Mouse (Mus musculus) liver, adult 2 months (tissue): ENCODE data around the gene Cabin1. TPM values are rescaled to one million over a fixed set of nuclear protein-coding genes. Genes with fewer than 3 reads are reported as not detected.
A peak's percentile ranks its signal among the peaks of the same experiment; 100 is the strongest.
"Not testable (repeated sequence)": the region's sequence is repeated elsewhere in the genome, so short reads cannot be mapped to it uniquely, and the experiment has no call there.

Experiments
- DNase-seq: peaks from one replicate; pipeline ENCODE4 v3.0.0-alpha.2; 2011; ENCODE audit warnings: low read depth, low spot score; ENCODE audit errors: extremely low read depth
- H3K27ac ChIP-seq: fragments of 200-500 bp; replicated peaks from 2 replicates; pipeline ENCODE4 v1.5.1; 2012; ENCODE audit warnings: low read depth, mild to moderate bottlenecking, control low read depth, inconsistent platforms, low read length; ENCODE audit not compliant: insufficient read depth
- H3K27me3 ChIP-seq: fragments of 200-500 bp; 2 replicates; pipeline ENCODE4 v1.6.1; 2012; ENCODE audit warnings: mild to moderate bottlenecking, moderate library complexity, low read length, inconsistent platforms; ENCODE audit not compliant: control insufficient read depth, insufficient read depth
- H3K36me3 ChIP-seq: fragments of 200-500 bp; 2 replicates; pipeline ENCODE4 v1.6.1; 2012; ENCODE audit warnings: low read length, inconsistent platforms; ENCODE audit not compliant: control insufficient read depth, insufficient read depth
- H3K4me1 ChIP-seq: fragments of 200-500 bp; 2 replicates; pipeline ENCODE4 v1.6.1; 2011; ENCODE audit warnings: low read length; ENCODE audit not compliant: control insufficient read depth, insufficient read depth
- H3K4me3 ChIP-seq: fragments of 200-500 bp; 2 replicates; pipeline ENCODE4 v1.5.1; 2011; ENCODE audit warnings: low read depth, mild to moderate bottlenecking, control low read depth, low read length, moderate library complexity; ENCODE audit not compliant: insufficient read depth
- H3K79me2 ChIP-seq: fragments of 200-500 bp; 2 replicates; pipeline ENCODE4 v1.6.1; 2012; ENCODE audit warnings: inconsistent platforms, mild to moderate bottlenecking, low read length, moderate library complexity; ENCODE audit not compliant: control insufficient read depth, insufficient read depth
- H3K9ac ChIP-seq: fragments of 200-500 bp; 2 replicates; pipeline ENCODE4 v1.6.1; 2012; ENCODE audit warnings: low read depth, mild to moderate bottlenecking, control low read depth, inconsistent platforms, low read length
- CTCF ChIP-seq: fragments of 200-500 bp; IDR thresholded peaks from 2 replicates; pipeline ENCODE4 v1.5.1; 2011; ENCODE audit warnings: low read depth, low read length, control low read depth
- POLR2A ChIP-seq: fragments of 200-500 bp; IDR thresholded peaks from 2 replicates; pipeline ENCODE4 v1.6.1; 2011; ENCODE audit warnings: low read length, control low read depth; ENCODE audit not compliant: insufficient read depth; ENCODE audit errors: extremely low read depth
- WGBS: fragments of 180-500 bp; shearing (Covaris S2); methylation state at CpG from one replicate; pipeline ENCODE4 v1.1.7; 2018; 5-methylcytosine and 5-hydroxymethylcytosine counted together
- polyA plus RNA-seq: library from polyadenylated mRNA; depleted of rRNA; stranded (reverse); fragments of >200 nt; gene quantifications from 2 replicates; pipeline ENCODE4 v1.2.3, GENCODE M21; 2012
- total RNA-seq: library from RNA; depleted of rRNA; stranded (reverse); fragments of >200 nt; gene quantifications from 2 replicates; pipeline ENCODE4 v1.2.3, GENCODE M21; 2014

Cabin1 gene
- total and polyA plus RNA-seq, 2 experiments: 7.7 to 7.8 TPM

- Histone ChIP-seq H3K4me1 (no peaks in the 10 kb centered on the region), H3K27ac (no peak overlapping the region), H3K4me3 (no peak overlapping the region), H3K79me2 (no peaks in the 10 kb centered on the region), H3K9ac (no peak overlapping the region), H3K27me3 (no peaks in the 10 kb centered on the region), H3K36me3 (peaks cover 5% of the 10 kb centered on the region)
- 90% methylated on average over 5 of the region's 5 CpGs for WGBS
- no peak for DNase-seq
- TF ChIP-seq CTCF: no peak
- TF ChIP-seq POLR2A: no peak
Measured at GRCm38 (mm10) chr10:75774102-75774501, 10.0 kb upstream of the Cabin1 start.

GRCm38 (mm10) chr10:75772795-75773664, 8.9 kb upstream of the Cabin1 start, which contains the start of gene Ddt:
Gene Ddt, minus strand, starts transcription at chr10:75773414.
- H3K4me3 ChIP-seq: peak within 1 kb of the TSS; percentile 79
- no peaks in the 10 kb centered on the region for H3K79me2 ChIP-seq
- peak within 1 kb of the TSS; percentile 86 for H3K9ac ChIP-seq
- H3K27me3 ChIP-seq: no peaks in the 10 kb centered on the region
- no peaks in the 10 kb centered on the region for H3K4me1 ChIP-seq
- H3K36me3 ChIP-seq: peaks cover 5% of the 10 kb centered on the region
- H3K27ac ChIP-seq: peak within 1 kb of the TSS; percentile 86
- under 1% methylated on average over 47 of the region's 47 CpGs for WGBS
- peak; percentile 95 for DNase-seq
- TF ChIP-seq CTCF: peak; percentile 61
- peak; percentile 96 for TF ChIP-seq POLR2A

DNA sequence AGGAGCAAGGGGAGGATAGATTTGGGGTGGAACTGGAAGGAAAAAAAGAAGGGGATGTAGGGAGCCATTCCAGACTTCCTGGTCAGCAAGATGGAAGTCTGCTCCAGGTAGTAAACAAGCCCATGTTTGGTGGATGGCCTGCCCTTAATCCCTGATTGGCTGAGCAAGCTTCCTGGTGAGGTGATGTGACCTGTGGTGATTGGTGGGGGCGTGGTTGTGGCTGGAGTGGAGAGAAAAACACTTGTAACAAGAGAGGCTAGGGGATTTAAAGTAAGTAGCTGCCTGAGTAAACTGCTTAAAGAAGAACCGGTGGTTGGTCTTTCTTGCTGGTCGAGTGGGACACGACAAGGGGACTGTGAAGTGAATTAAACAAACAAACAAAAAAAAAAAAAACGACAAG, 3.6 kb upstream of the Cabin1 start:
- not testable (repeated sequence) for DNase-seq, H3K4me3 ChIP-seq
- WGBS: 59% methylated on average over 5 of the region's 5 CpGs

DNA sequence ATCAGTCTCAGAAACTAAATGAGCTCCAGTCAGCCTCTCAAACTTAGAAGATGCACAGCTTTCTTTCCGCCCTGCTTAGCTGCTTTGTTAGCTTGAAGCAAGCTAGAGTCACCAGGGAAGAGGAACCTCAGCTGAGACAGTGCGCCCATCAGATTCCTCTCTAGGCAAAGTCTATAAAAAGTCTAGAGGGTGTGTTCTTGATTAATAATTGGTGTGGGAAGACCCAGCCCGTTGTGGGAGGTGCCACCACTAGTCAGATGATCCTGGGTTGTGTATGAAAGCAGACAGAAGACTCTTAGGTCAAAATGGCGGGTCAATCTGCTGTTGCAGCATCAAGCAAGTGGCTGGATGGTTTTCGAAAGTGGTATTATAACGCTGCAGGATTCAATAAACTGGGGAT, 2.7 kb upstream of the Cabin1 start:
- peak; percentile 85 for DNase-seq
- WGBS: 58% methylated on average over 6 of the region's 6 CpGs
- H3K4me1 ChIP-seq: peaks cover 5% of the 10 kb centered on the region; the same call in 1 of the 2 replicates
- H3K4me3 ChIP-seq: no peak overlapping the region
- no peak overlapping the region for H3K9ac ChIP-seq
- peaks cover 5% of the 10 kb centered on the region for H3K36me3 ChIP-seq
- H3K79me2 ChIP-seq: peaks cover 4% of the 10 kb centered on the region; the same call in 1 of the 2 replicates
- H3K27me3 ChIP-seq: no peaks in the 10 kb centered on the region
- H3K27ac ChIP-seq: no peak overlapping the region
- TF ChIP-seq POLR2A (no peak), CTCF (no peak)

More for the DNA sequence above, 3.6 kb upstream of the Cabin1 start:
- H3K36me3 ChIP-seq, H3K27ac ChIP-seq, H3K79me2 ChIP-seq, H3K27me3 ChIP-seq, H3K4me1 ChIP-seq, H3K9ac ChIP-seq: not testable (repeated sequence)

- Histone ChIP-seq H3K9ac (peak overlapping the region; percentile 60), H3K4me3 (peak overlapping the region; percentile 90), H3K27me3 (no peaks in the 10 kb centered on the region), H3K36me3 (no peaks in the 10 kb centered on the region), H3K27ac (peak overlapping the region; percentile 70), H3K4me1 (peaks cover 5% of the 10 kb centered on the region; the same call in 1 of the 2 replicates), H3K79me2 (peaks cover 8% of the 10 kb centered on the region; the same call in 1 of the 2 replicates)
- 1% methylated on average over 27 of the region's 27 CpGs for WGBS
- TF ChIP-seq POLR2A (no peak), CTCF (peak; percentile 61)
- peak; percentile 70 for DNase-seq
Measured at GRCm38 (mm10) chr10:75764519-75765473, 655 bp upstream of the Cabin1 start.
